Mouse (Mus musculus): Measurements from ENCODE around the gene Tvp23a. TPM values are rescaled to one million over a fixed set of nuclear protein-coding genes. Genes with fewer than 3 reads are reported as not detected.
A peak's percentile ranks its signal among the peaks of the same experiment; 100 is the strongest.

The Tvp23a gene
- total RNA-seq, 2 experiments from 2014 or later: 0.11 TPM; not detected in 1

GRCm38 (mm10) chr16:10411764-10412746 is 35.1 kb downstream of the Tvp23a start, which contains the start of gene Nubp1:
Gene Nubp1 (plus strand): TSS chr16:10411948.
- no peak for TF ChIP-seq CTCF (IDR thresholded peaks at IDR 0.05)
- Histone ChIP-seq H3K27ac (peak within 1 kb of the TSS; percentile 96), H3K4me3 (peak within 1 kb of the TSS; percentile 83)
- intact Hi-C loops (cut with DNase I): loop anchor here (5.0 to 10.0 kb wide), 3 partner anchors 110 to 1537 kb away; partner anchors contain the start of gene Dexi
- peak; percentile 96 for DNase-seq

GRCm38 (mm10) chr16:10399160-10399559 is 48.0 kb downstream of the Tvp23a start:
- peak; percentile 79 for DNase-seq
- intact Hi-C loops (cut with DNase I): no loop called here
- peak; percentile 97 for TF ChIP-seq CTCF (IDR thresholded peaks at IDR 0.05)
- H3K4me3 ChIP-seq: no peak overlapping the region
- no peak overlapping the region for H3K27ac ChIP-seq

DNA sequence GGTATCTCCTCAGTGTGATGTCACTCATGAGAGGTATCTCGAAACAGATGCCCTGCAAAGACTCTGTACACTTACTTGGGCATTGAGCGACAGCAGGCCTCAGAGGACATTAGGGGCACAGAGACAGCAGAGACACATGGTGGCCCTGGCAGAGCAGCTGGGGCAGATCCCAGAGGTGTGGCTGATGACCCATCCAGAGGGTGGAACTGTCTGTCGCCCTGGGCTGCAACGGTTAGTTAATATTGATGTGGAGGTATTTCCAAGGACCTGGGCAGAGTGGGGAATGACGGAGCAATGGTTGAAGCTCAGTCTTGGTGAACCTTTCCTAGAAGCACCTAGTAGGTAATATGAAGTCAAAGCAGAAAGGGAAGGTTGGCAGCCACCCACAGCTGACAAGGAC is 48.4 kb downstream of the Tvp23a start:
- peak; percentile 6 for DNase-seq
- no peak overlapping the region for H3K27ac ChIP-seq
- TF ChIP-seq CTCF (IDR thresholded peaks at IDR 0.05): no peak
- intact Hi-C loops (cut with DNase I): loop anchor here (1.0 kb wide), 1 partner anchor 118 kb away; no protein-coding TSS in a partner anchor
- no peak overlapping the region for H3K4me3 ChIP-seq

DNA sequence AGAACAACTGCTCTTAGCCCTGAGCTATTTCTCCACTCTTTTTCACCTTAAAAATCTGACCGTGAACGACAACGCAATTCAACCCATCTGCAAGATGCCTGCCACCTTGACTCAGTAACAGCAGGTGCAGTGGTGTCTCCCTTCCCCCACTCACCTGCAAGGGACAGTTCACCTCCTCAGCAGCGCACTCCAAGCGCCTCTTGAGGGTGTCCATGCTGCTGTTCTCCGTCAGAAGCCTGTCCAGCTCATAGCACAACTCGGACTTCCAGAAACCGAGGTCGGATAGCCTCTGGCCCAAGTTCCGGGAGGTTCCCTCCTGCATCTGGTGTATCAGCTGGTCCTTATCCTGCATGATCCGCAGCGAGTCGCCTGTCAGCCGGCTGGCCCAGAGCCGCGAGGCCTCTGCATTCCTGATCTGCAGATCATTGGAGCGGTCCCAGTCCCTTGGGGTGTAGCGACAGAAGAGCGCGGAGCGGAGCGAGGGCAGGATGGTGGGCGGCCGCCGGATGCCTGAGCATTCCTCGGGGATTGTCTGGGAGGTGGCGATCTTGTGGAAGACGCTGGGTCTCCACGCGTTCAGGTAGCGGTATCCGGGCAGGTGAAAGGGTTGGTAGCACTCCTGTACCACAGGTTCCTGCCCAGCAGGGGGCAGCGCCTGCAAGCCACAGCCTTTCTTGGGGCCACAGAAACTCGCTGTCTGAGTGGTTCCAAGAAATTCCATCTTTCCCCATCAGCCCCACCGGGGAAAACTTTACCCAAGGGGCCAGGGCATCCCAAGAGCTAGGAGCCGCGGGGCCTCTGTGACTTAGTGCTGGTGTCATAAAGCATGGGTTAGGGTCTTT is 52.2 kb downstream of the Tvp23a start, which contains the start of gene Tekt5:
TSS of gene Tekt5 (minus strand) at position 792 of the 842 bp plus-strand sequence.
- peak; percentile 36 for DNase-seq
- Histone ChIP-seq H3K27ac (no peak within 1 kb of the TSS), H3K4me3 (peak within 1 kb of the TSS; percentile 61)
- TF ChIP-seq CTCF (IDR thresholded peaks at IDR 0.05): peak; percentile 65
- intact Hi-C loops (cut with DNase I): no loop called here

GRCm38 (mm10) chr16:10392587-10392986 is 54.6 kb downstream of the Tvp23a start:
- no peak for DNase-seq
- TF ChIP-seq CTCF (IDR thresholded peaks at IDR 0.05): no peak
- no peak overlapping the region for H3K27ac ChIP-seq
- intact Hi-C loops (cut with DNase I): no loop called here
- H3K4me3 ChIP-seq: no peak overlapping the region

GRCm38 (mm10) chr16:10388634-10389365 is 58.4 kb downstream of the Tvp23a start:
- no peak overlapping the region for H3K27ac ChIP-seq
- no peak for TF ChIP-seq CTCF (IDR thresholded peaks at IDR 0.05)
- no peak for DNase-seq
- intact Hi-C loops (cut with DNase I): no loop called here
- H3K4me3 ChIP-seq: no peak overlapping the region

DNA sequence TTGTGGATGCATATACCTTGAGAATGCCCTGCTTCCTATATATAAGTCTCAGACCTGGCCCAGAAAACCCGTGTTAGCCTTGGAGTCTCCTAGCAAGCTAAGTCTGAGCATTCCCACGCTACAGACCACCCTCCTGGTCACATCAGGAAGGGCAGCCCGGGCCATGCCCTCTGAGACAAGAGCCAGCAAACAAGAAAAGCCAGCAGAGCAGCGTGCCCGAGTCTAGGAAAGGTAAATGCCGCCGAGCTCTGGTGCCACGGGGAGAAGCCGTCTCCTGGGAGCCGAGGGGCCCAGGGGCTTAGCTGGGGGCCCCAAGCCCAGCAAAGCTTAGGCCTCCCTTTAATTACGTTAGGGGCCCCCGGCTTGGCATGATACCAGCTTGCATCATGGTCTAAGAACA is 61.9 kb downstream of the Tvp23a start:
- Histone ChIP-seq H3K4me3 (no peak overlapping the region), H3K27ac (no peak overlapping the region)
- no peak for TF ChIP-seq CTCF (IDR thresholded peaks at IDR 0.05)
- no peak for DNase-seq
- intact Hi-C loops (cut with DNase I): no loop called here

- H3K27ac ChIP-seq: no peak overlapping the region; the same call in 1 of the 2 replicates
- no peak for TF ChIP-seq CTCF (IDR thresholded peaks at IDR 0.05)
- DNase-seq: no peak
- intact Hi-C loops (cut with DNase I): no loop called here
- peak overlapping the region; percentile 62 for H3K4me3 ChIP-seq
Observed at GRCm38 (mm10) chr16:10384544-10384943, 62.6 kb downstream of the Tvp23a start.

GRCm38 (mm10) chr16:10384060-10384497 is 63.1 kb downstream of the Tvp23a start:
- Histone ChIP-seq H3K27ac (peak overlapping the region; percentile 13; the same call in 1 of the 2 replicates), H3K4me3 (peak overlapping the region; percentile 62)
- no peak for TF ChIP-seq CTCF (IDR thresholded peaks at IDR 0.05)
- peak; percentile 42 for DNase-seq
- intact Hi-C loops (cut with DNase I): no loop called here

- no peak overlapping the region for H3K4me3 ChIP-seq
- no peak for DNase-seq
- TF ChIP-seq CTCF (IDR thresholded peaks at IDR 0.05): no peak
- no peak overlapping the region for H3K27ac ChIP-seq
- intact Hi-C loops (cut with DNase I): no loop called here
Observed at GRCm38 (mm10) chr16:10379531-10379930, 67.6 kb downstream of the Tvp23a start.

DNA sequence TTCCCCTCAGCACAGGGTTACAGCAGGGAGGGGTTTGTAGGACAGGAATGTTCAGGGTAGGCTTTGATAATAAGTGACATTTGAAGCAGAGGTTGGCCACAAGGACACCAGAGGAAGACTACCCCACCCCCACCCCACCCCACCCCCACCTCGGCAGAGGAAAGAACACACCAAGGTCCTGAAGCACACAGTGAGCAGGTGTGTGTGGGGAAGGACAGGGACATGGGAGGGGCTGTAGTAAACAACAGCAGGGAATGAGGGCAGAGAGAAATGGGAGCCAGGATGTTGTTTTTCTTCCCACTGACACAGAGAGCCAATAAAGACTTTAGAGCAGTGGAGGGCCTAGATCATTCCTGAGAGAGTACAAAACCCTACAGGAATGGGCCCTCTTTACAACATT is 69.9 kb downstream of the Tvp23a start:
- intact Hi-C loops (cut with DNase I): no loop called here
- H3K4me3 ChIP-seq: no peak overlapping the region
- no peak for DNase-seq
- H3K27ac ChIP-seq: no peak overlapping the region
- TF ChIP-seq CTCF (IDR thresholded peaks at IDR 0.05): no peak
